Mouse (Mus musculus) limb, embryonic 14.5 days (tissue): ENCODE data around the gene Krt9. TPM values are rescaled to one million over a fixed set of nuclear protein-coding genes. Genes with fewer than 3 reads are reported as not detected.
A peak's percentile ranks its signal among the peaks of the same experiment; 100 is the strongest.

Experiments
- ATAC-seq: fragments of 200-750 bp; cut with Nextera tagmentation; 2 replicates; pipeline ENCODE4 v1.8.0; 2017; ENCODE audit warnings: low read depth, moderate number of reproducible peaks, moderate TSS enrichment; ENCODE audit not compliant: low FRiP score
- DNase-seq: peaks from one replicate; pipeline ENCODE4 v3.0.0-alpha.2; 2015; ENCODE audit warnings: low spot score
- H3K27ac ChIP-seq: fragments of 300-500 bp; sonication (generic); replicated peaks from 2 replicates; pipeline ENCODE4 v1.5.1; 2014; ENCODE audit warnings: low read depth, mild to moderate bottlenecking, low read length, moderate library complexity, mixed read lengths
- H3K27me3 ChIP-seq: fragments of 300-500 bp; sonication (generic); 2 replicates; pipeline ENCODE4 v1.6.1; 2014; ENCODE audit warnings: low read length, mixed read lengths; ENCODE audit not compliant: control insufficient read depth, insufficient read depth
- H3K36me3 ChIP-seq: fragments of 300-500 bp; sonication (generic); 2 replicates; pipeline ENCODE4 v1.6.1; 2014; ENCODE audit warnings: mild to moderate bottlenecking, low read length, moderate library complexity, mixed read lengths; ENCODE audit not compliant: control insufficient read depth, insufficient read depth
- H3K4me1 ChIP-seq: fragments of 300-500 bp; sonication (generic); 2 replicates; pipeline ENCODE4 v1.6.1; 2014; ENCODE audit warnings: antibody characterized with exemption, low read length, mixed read lengths; ENCODE audit not compliant: control insufficient read depth, insufficient read depth
- H3K4me2 ChIP-seq: fragments of 300-500 bp; sonication (generic); replicated peaks from 2 replicates; pipeline ENCODE4 v1.6.1; 2014; ENCODE audit warnings: low read depth, mild to moderate bottlenecking, low read length, moderate library complexity; ENCODE audit not compliant: severe bottlenecking
- H3K4me3 ChIP-seq: fragments of 300-500 bp; sonication (generic); replicated peaks from 2 replicates; pipeline ENCODE4 v1.5.1; 2014; ENCODE audit warnings: low read length
- H3K9ac ChIP-seq: fragments of 300-500 bp; sonication (generic); 2 replicates; pipeline ENCODE4 v1.6.1; 2014; ENCODE audit warnings: mild to moderate bottlenecking, low read depth, low read length, moderate library complexity; ENCODE audit not compliant: severe bottlenecking
- H3K9me3 ChIP-seq: fragments of 300-500 bp; sonication (generic); 2 replicates; pipeline ENCODE4 v1.6.1; 2016; ENCODE audit warnings: low read length; ENCODE audit not compliant: control insufficient read depth
- POLR2A ChIP-seq: fragments of 200-500 bp; IDR thresholded peaks from 2 replicates; pipeline ENCODE4 v1.8.0; 2012; ENCODE audit warnings: inconsistent platforms, mild to moderate bottlenecking, moderate library complexity, borderline replicate concordance; ENCODE audit not compliant: insufficient read depth, insufficient read length; ENCODE audit errors: extremely low read depth
- WGBS: fragments of 180-500 bp; shearing (Covaris S2); extraction: QIAGEN DNeasy Blood & Tissue Kit; methylation state at CpG from one replicate; pipeline ENCODE4 v1.1.7; 2014; 5-methylcytosine and 5-hydroxymethylcytosine counted together
- polyA plus RNA-seq, 2 experiments: library from polyadenylated mRNA; depleted of rRNA in 1 of 2; stranded (reverse) in 1 of 2; unstranded in 1 of 2; fragments of >200 nt; fragmentation: Nextera tagmentation in 1 of 2; extraction: Ambion mirVana in 1 of 2; gene quantifications; 2 replicates each; pipeline versions ENCODE4 v1.2.1 to v1.2.3; 2012 to 2014

Gene Krt9
- polyA plus RNA-seq, 2 experiments, result 0.39 TPM; not detected in 1

GRCm38 (mm10) chr11:100203448-100203847 lies 10.4 kb upstream of the Krt9 start:
- WGBS, result 19% methylated on average over 6 of the region's 6 CpGs
- TF ChIP-seq POLR2A, result no peak
- H3K9me3 ChIP-seq, result no peaks in the 10 kb centered on the region
- H3K4me3 ChIP-seq, result no peak overlapping the region
- H3K4me2 ChIP-seq, result no peak overlapping the region
- H3K36me3 ChIP-seq, result no peaks in the 10 kb centered on the region
- H3K27me3 ChIP-seq, result no peaks in the 10 kb centered on the region
- DNase-seq, result peak; percentile 86
- no peak for ATAC-seq
- no peak overlapping the region for H3K27ac ChIP-seq
- no peaks in the 10 kb centered on the region for H3K4me1 ChIP-seq
- H3K9ac ChIP-seq, result no peak overlapping the region

GRCm38 (mm10) chr11:100202906-100203305 lies 9.9 kb upstream of the Krt9 start:
- Histone ChIP-seq H3K9me3 (no peaks in the 10 kb centered on the region), H3K27ac (no peak overlapping the region), H3K4me3 (no peak overlapping the region), H3K4me2 (no peak overlapping the region), H3K27me3 (no peaks in the 10 kb centered on the region), H3K9ac (no peak overlapping the region), H3K36me3 (no peaks in the 10 kb centered on the region), H3K4me1 (no peaks in the 10 kb centered on the region)
- WGBS, result 83% methylated on average over 4 of the region's 4 CpGs
- no peak for TF ChIP-seq POLR2A
- DNase-seq (no peak), ATAC-seq (no peak)

DNA sequence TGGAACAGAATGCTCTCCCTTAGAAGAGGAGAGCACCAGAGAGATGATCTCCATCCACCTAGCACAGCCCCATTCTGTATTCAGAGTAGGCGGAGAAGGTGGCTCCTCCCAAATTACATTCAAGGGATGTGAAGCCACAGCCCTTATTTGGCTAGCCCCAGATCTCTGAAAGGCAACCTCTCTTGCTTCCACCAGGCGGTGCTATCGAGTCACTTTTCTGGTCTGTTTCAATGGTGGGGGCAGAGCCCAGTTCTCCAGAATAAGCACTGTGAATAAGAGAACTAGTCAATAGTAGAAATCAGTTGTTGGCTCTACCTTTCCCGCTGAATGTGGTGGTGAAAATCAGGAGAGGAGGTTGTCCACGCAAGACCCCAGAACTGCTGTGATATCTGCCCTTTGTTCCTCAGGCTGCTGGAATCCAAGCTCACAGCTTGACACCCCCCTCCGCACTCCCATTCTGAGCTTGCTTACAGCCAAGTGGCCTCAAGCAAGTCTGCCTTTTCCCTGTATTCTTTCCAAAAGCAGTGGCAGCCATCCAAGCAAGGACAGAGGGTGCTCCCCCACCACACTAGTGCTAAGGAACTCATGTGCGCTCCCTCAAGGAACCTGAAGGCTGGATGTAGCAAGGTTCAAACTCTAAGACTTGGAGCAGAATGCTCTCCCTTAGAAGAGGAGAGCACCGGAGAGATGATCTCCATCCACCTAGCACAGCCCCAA lies 7.2 kb upstream of the Krt9 start:
- H3K27me3 ChIP-seq, result no peaks in the 10 kb centered on the region
- no peak overlapping the region for H3K9ac ChIP-seq
- no peaks in the 10 kb centered on the region for H3K9me3 ChIP-seq
- ATAC-seq, result no peak
- no peak overlapping the region for H3K4me2 ChIP-seq
- DNase-seq, result no peak
- no peaks in the 10 kb centered on the region for H3K36me3 ChIP-seq
- 47% methylated on average over 8 of the region's 8 CpGs for WGBS
- no peaks in the 10 kb centered on the region for H3K4me1 ChIP-seq
- no peak for TF ChIP-seq POLR2A
- H3K4me3 ChIP-seq, result no peak overlapping the region
- H3K27ac ChIP-seq, result no peak overlapping the region

- no peak overlapping the region for H3K4me3 ChIP-seq
- ATAC-seq, result no peak
- H3K9me3 ChIP-seq, result no peaks in the 10 kb centered on the region
- H3K27ac ChIP-seq, result no peak overlapping the region
- WGBS, result 80% methylated on average over 4 of the region's 4 CpGs
- H3K27me3 ChIP-seq, result no peaks in the 10 kb centered on the region
- H3K4me1 ChIP-seq, result no peaks in the 10 kb centered on the region
- no peak overlapping the region for H3K4me2 ChIP-seq
- DNase-seq, result no peak
- no peak overlapping the region for H3K9ac ChIP-seq
- TF ChIP-seq POLR2A, result no peak
- H3K36me3 ChIP-seq, result no peaks in the 10 kb centered on the region
These were observed 5.6 kb upstream of the Krt9 start for GRCm38 (mm10) chr11:100198666-100199065.

GRCm38 (mm10) chr11:100191820-100192219 lies 1.2 kb downstream of the Krt9 start:
- no peak for ATAC-seq
- no peak overlapping the region for H3K9ac ChIP-seq
- whole genome bisulfite sequencing, result 93% methylated on average over 3 of the region's 3 CpGs

More at GRCm38 (mm10) chr11:100191820-100192219, 1.2 kb downstream of the Krt9 start:
- Histone ChIP-seq H3K27ac (no peak overlapping the region), H3K4me3 (no peak overlapping the region), H3K4me1 (no peaks in the 10 kb centered on the region), H3K36me3 (no peaks in the 10 kb centered on the region), H3K27me3 (no peaks in the 10 kb centered on the region), H3K4me2 (no peak overlapping the region), H3K9me3 (no peaks in the 10 kb centered on the region)
- DNase-seq, result no peak
- no peak for TF ChIP-seq POLR2A
